Mouse (Mus musculus) cerebral cortex, adult 2 months (tissue): ENCODE data around the gene Cadm1.

Source experiments
- WGBS: fragments of 180-500 bp; shearing (Covaris S2); methylation state at CpG from one replicate; pipeline ENCODE4 v1.1.7; 2018; 5-methylcytosine and 5-hydroxymethylcytosine counted together

The Cadm1 gene

DNA sequence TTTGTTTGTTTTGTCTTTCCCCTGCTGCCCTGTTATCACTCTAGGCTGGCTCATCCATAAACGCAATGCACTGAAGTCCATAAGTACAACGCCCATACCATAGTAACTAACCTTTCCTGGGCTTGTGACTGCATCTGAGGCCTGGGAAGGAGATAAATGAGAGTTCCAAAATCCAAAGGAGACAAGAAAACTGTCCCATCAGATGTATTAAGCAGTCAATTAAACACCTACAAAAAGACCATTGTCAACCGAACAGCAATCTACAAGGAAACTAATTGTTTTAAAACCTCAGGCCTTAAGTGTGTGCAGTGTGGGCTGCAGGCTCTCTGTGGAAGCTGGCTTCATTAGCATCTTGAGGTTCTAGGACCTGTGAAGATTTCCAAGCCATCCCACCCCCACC lies 331.0 kb downstream of the Cadm1 start:
- WGBS, result 82% methylated on average over 3 of the region's 3 CpGs

- WGBS, result 71% methylated on average over 2 of the region's 2 CpGs
Observed at GRCm38 (mm10) chr9:47861783-47862182, 331.8 kb downstream of the Cadm1 start.

GRCm38 (mm10) chr9:47866001-47866400 lies 336.0 kb downstream of the Cadm1 start:
- 83% methylated on average over 1 of the region's 1 CpGs for WGBS

- WGBS, result 94% methylated on average over 7 of the region's 7 CpGs
Observed at GRCm38 (mm10) chr9:47867474-47867873, 337.5 kb downstream of the Cadm1 start.

DNA sequence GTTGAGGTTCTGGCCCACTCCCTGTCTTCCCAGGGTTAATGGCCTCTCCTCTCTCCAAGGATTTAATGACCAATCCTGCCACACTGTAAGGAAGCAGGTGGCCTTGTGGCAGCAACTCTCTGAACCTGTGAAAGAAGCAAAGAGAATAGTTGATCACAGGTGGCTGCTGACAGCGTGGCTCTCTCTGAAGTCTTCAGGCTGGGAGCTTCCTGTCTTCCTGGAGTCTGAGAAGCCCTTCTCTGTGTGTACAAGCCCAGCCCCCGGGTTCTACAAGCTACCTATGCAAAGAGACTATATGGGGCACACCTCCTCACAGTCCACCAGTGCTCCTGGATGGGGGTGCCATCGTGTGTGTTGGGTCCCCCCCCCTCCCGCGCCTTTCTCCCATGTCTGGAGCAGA lies 339.7 kb downstream of the Cadm1 start:
- 91% methylated on average over 5 of the region's 5 CpGs for WGBS

DNA sequence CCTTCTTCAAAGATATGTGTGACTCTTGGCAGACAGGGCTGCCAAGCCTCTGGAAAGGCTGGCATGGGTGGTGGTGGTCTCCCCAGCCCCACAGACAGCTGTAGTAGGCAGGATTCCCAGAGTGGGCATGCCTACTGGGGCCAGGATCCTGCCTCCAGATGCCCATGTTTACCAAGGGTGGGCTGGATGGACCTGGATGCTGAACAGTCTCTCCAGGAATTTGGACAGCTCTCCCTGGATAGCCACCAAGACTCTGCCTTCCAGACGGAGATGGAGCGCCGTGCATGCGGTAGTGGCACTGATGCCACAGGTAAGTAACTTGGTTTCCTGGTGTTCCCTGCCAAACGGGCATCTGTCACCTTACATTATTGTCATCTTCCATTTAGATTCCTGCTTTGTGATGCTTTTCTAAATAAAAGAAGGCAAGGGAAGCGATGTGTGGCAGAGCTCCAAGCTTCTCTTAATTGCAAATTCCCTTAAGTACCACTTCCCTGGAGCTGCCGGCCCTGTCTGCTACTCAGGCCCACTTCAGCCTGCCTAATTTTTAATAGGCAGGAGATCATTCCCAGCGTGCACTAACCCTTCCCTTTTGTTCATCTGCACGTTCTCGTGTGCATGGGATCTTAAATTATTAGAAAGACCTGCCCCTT lies 346.7 kb downstream of the Cadm1 start:
- WGBS, result 50% methylated on average over 10 of the region's 10 CpGs

DNA sequence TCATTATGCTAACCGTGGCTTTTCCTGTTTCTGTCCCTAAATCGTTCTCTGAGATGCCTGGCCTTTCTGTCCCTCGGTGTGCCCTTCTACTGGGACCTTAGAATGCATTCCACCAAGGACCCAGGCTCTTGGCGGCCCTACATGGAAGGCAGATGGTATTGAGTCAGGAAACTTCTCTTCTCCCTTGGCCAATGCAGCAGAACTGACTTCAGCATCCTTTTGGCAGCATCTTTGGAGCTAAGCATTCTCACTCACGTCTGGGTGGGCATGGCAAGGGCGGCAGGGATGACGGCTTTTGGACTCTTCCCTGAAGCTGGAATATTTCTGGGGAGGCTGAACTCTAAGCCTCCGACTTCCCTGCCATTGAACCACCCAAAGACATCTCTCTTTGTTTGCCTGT lies 350.2 kb downstream of the Cadm1 start:
- 78% methylated on average over 8 of the region's 8 CpGs for WGBS

- 84% methylated on average over 11 of the region's 11 CpGs for whole genome bisulfite sequencing
Observed at GRCm38 (mm10) chr9:47882372-47882771, 352.4 kb downstream of the Cadm1 start.

DNA sequence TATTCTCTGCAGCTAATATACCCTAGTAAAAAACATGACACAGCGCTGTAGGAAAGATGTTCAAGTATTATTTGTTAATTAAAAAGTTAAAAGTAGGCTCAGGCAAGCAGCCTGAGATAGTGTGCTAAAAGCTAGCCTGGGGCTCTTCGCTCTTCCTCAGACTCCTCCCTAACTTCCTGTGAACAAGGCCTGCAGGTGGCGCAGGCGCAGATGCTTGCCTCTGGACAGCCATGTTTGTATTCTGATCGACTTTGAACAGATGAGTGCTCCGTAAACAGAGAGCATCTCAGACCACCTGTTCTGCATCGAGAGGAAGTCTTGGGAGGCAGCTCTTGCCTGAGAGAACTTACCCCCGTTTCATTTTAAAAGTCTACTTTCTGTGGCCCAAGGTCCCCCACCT lies 361.7 kb downstream of the Cadm1 start:
- 81% methylated on average over 8 of the region's 8 CpGs for WGBS

GRCm38 (mm10) chr9:47892995-47893394 lies 363.0 kb downstream of the Cadm1 start:
- 93% methylated on average over 6 of the region's 6 CpGs for WGBS

- WGBS, result 57% methylated on average over 5 of the region's 5 CpGs
Observed at GRCm38 (mm10) chr9:47894096-47894495, 364.1 kb downstream of the Cadm1 start.

- 72% methylated on average over 7 of the region's 7 CpGs for WGBS
Observed at GRCm38 (mm10) chr9:47894661-47895060, 364.7 kb downstream of the Cadm1 start.

- 60% methylated on average over 9 of the region's 9 CpGs for WGBS
Observed at GRCm38 (mm10) chr9:47895121-47895520, 365.1 kb downstream of the Cadm1 start.

GRCm38 (mm10) chr9:47900734-47901133 lies 370.8 kb downstream of the Cadm1 start:
- WGBS, result 74% methylated on average over 10 of the region's 10 CpGs

- WGBS, result 40% methylated on average over 7 of the region's 7 CpGs
Observed at GRCm38 (mm10) chr9:47903661-47904060, 373.7 kb downstream of the Cadm1 start.

- WGBS, result 78% methylated on average over 2 of the region's 2 CpGs
Observed at GRCm38 (mm10) chr9:47904339-47904922, 374.5 kb downstream of the Cadm1 start.

DNA sequence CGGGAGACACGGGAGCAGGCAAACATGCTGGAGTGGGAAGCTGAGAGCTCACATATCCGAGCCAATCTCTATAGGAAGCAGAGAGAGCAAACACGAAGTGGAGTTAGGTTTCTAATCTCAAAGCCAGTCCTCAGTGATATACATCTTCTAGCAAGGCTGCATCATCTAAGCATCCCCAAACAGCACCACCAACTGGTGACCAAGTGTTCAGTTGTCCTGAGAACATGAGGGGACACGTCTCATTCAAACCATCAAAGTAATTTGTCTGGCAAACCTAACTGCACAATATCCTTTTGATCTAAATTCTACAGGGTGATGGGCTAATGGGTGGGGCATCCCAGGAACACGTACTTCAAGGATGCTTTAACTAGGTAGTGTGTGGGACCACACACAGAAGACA lies 376.5 kb downstream of the Cadm1 start:
- WGBS, result 45% methylated on average over 6 of the region's 6 CpGs
